Mouse (Mus musculus): ENCODE data around the gene Mcm10. TPM values are rescaled to one million over a fixed set of nuclear protein-coding genes. Genes with fewer than 3 reads are reported as not detected.

Gene Mcm10
- polyA plus RNA-seq, 1 experiment = 2.0 TPM

DNA sequence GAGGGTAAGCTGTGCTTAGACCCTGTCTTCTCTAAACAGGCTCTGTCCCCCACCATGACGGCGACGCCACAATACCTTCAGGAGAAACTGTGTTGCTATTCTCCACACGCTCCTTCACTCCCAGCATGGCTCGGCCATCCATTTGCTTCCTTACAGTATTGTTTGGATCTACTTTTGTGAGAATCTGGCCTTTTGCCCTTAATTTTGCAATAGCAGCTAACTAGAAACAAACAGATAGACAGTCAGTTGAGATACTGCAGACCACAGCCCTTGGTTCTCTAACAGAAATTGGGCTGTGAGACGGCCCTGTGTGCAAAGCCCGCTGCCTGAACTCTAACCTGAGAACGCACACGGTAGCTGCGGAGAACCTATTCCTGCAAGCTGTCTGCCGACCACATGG is 16.9 kb downstream of the Mcm10 start:
- H3K4me3 ChIP-seq (replicated peaks) = no peak overlapping the region
- H3K27me3 ChIP-seq (ENCODE audit: control insufficient read depth) = no peaks in the 10 kb centered on the region
- TF ChIP-seq GATA1 (IDR thresholded peaks at IDR 0.05; ENCODE audit: low read length) = no peak
- no peak for TF ChIP-seq TAL1 (IDR thresholded peaks at IDR 0.05; ENCODE audit: low read length)
- no peaks in the 10 kb centered on the region for H3K9me3 ChIP-seq (ENCODE audit: control insufficient read depth, low read length)
- peaks cover 99% of the 10 kb centered on the region for H3K36me3 ChIP-seq (ENCODE audit: control insufficient read depth)
- no peaks in the 10 kb centered on the region; the same call in 1 of the 2 replicates for H3K4me1 ChIP-seq (ENCODE audit: control insufficient read depth)

DNA sequence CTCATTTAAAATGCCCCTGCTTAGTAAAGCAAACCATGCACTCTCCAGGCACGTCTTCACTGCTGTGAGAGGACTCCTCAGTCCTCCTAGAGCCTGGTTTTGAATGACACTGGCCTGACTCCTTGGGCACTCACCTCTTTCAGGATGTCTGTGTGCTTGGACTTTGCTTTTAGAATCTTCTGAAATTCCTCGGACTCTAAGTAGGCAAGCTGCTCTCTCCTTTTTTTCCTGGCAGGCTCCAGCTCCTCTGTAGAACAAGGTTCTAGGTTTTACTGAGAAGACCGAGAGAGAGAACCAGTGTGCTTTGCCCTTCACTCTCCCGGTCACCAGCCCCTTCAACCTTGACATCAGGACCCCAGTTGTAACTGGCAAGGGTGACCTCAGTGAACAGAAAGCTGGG is 18.2 kb downstream of the Mcm10 start:
- Histone ChIP-seq H3K4me3 (replicated peaks) (no peak overlapping the region), H3K27me3 (ENCODE audit: control insufficient read depth) (no peaks in the 10 kb centered on the region), H3K4me1 (ENCODE audit: control insufficient read depth) (no peaks in the 10 kb centered on the region; the same call in 1 of the 2 replicates), H3K9me3 (ENCODE audit: control insufficient read depth, low read length) (no peaks in the 10 kb centered on the region), H3K36me3 (ENCODE audit: control insufficient read depth) (peaks cover 99% of the 10 kb centered on the region)
- TF ChIP-seq TAL1 (IDR thresholded peaks at IDR 0.05; ENCODE audit: low read length) (no peak), GATA1 (IDR thresholded peaks at IDR 0.05; ENCODE audit: low read length) (no peak)

GRCm38 (mm10) chr2:4993584-4993983 is 19.0 kb downstream of the Mcm10 start:
- no peaks in the 10 kb centered on the region for H3K27me3 ChIP-seq (ENCODE audit: control insufficient read depth)
- H3K4me3 ChIP-seq (replicated peaks) = no peak overlapping the region
- TF ChIP-seq TAL1 (IDR thresholded peaks at IDR 0.05; ENCODE audit: low read length) = no peak
- no peak for TF ChIP-seq GATA1 (IDR thresholded peaks at IDR 0.05; ENCODE audit: low read length)
- H3K9me3 ChIP-seq (ENCODE audit: control insufficient read depth, low read length) = no peaks in the 10 kb centered on the region
- H3K4me1 ChIP-seq (ENCODE audit: control insufficient read depth) = no peaks in the 10 kb centered on the region; the same call in 1 of the 2 replicates
- peaks cover 98% of the 10 kb centered on the region for H3K36me3 ChIP-seq (ENCODE audit: control insufficient read depth)

- Histone ChIP-seq H3K36me3 (ENCODE audit: control insufficient read depth) (peaks cover 57% of the 10 kb centered on the region), H3K9me3 (ENCODE audit: control insufficient read depth, low read length) (no peaks in the 10 kb centered on the region), H3K4me1 (ENCODE audit: control insufficient read depth) (no peaks in the 10 kb centered on the region; the same call in 1 of the 2 replicates), H3K27me3 (ENCODE audit: control insufficient read depth) (no peaks in the 10 kb centered on the region), H3K4me3 (replicated peaks) (no peak overlapping the region)
- TF ChIP-seq TAL1 (IDR thresholded peaks at IDR 0.05; ENCODE audit: low read length) = no peak
- no peak for TF ChIP-seq GATA1 (IDR thresholded peaks at IDR 0.05; ENCODE audit: low read length)
Observed at GRCm38 (mm10) chr2:4988826-4989424, 23.7 kb downstream of the Mcm10 start.

DNA sequence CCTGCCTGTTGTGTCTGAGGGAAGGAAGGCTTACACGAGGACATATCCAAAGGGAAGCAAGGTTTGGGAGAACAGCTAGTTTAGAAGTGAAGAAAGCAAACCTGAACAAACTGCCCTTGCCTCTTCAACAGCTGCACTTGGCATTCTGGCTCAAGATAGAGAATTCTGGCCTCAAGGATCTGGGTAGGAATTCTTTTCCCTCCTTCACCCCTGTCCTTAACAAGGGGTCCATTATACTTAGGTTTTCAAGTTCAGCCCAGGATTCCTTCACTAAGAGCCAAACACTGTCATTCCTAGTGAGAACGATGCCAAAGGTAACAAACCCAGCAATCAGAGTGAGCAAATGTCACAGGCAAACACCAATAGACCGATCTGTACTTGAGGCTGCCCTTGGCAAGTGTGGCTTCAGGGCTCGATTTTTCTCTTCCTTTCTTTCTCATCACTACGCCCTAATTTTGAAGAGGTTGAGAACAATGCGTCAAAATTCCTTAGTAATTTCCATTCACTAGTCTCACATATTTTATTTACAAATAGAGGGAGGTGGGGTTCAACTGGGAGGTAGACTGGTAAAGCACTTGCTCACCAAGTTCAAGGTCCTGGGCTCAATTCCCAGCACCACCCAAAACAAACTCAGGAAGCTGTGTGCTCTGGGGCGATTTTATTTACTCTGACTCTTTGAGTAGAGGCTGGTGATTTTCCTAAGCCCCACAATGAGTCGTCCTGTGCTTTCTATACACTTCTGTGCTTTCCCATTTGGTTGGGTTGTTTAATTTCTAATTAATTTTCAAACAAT is 25.0 kb downstream of the Mcm10 start:
- TF ChIP-seq GATA1 (IDR thresholded peaks at IDR 0.05; ENCODE audit: low read length) = no peak
- no peak for TF ChIP-seq TAL1 (IDR thresholded peaks at IDR 0.05; ENCODE audit: low read length)

DNA sequence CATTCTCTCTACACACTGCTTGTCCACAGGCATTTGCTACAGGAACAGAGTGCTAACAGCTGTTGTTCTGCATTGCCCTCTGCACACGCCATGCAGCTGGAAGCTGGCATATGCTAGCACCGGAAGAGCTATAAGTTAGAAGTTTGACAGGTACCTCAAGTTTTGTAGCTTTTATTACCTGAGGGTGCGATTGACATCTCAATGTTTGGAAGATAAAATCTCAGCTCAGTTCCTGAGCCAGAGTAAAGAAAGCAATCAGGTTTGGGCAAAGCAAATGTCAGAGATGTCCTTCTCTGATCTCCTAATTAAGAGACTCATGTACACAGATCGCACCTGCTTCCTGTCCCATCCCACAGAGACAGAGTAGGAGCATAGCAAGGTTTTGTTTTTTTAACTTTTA is 25.8 kb downstream of the Mcm10 start:
- no peak for TF ChIP-seq GATA1 (IDR thresholded peaks at IDR 0.05; ENCODE audit: low read length)
- no peak for TF ChIP-seq TAL1 (IDR thresholded peaks at IDR 0.05; ENCODE audit: low read length)
- peaks cover 35% of the 10 kb centered on the region for H3K36me3 ChIP-seq (ENCODE audit: control insufficient read depth)
- no peaks in the 10 kb centered on the region for H3K27me3 ChIP-seq (ENCODE audit: control insufficient read depth)
- no peaks in the 10 kb centered on the region for H3K9me3 ChIP-seq (ENCODE audit: control insufficient read depth, low read length)
- no peaks in the 10 kb centered on the region for H3K4me1 ChIP-seq (ENCODE audit: control insufficient read depth)
- no peak overlapping the region for H3K4me3 ChIP-seq (replicated peaks)

More for the DNA sequence above, 25.0 kb downstream of the Mcm10 start:
- Histone ChIP-seq H3K9me3 (ENCODE audit: control insufficient read depth, low read length) (no peaks in the 10 kb centered on the region), H3K4me1 (ENCODE audit: control insufficient read depth) (no peaks in the 10 kb centered on the region; the same call in 1 of the 2 replicates), H3K36me3 (ENCODE audit: control insufficient read depth) (peaks cover 43% of the 10 kb centered on the region), H3K4me3 (replicated peaks) (no peak overlapping the region), H3K27me3 (ENCODE audit: control insufficient read depth) (no peaks in the 10 kb centered on the region)

DNA sequence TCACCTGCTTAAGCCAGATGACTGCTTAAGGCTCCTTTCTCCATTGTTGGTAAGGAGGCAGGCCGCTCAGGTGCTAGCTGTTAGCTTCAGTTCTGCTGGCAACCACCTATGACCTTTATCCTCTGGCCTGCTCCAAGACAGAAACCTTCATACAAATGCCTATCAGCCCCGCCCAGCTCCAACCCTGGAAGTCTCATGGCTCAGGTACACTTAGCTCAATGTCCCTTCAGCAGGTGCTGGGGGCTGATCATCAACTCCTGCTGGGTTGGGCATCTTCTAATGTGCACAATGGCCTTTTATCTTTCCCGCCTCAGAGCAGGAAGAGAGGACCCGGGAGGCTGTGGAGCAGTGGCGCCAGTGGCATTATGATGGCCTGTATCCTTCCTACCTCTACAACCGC is 27.6 kb downstream of the Mcm10 start:
- peaks cover 18% of the 10 kb centered on the region for H3K36me3 ChIP-seq (ENCODE audit: control insufficient read depth)
- no peaks in the 10 kb centered on the region for H3K9me3 ChIP-seq (ENCODE audit: control insufficient read depth, low read length)
- H3K27me3 ChIP-seq (ENCODE audit: control insufficient read depth) = no peaks in the 10 kb centered on the region
- TF ChIP-seq TAL1 (IDR thresholded peaks at IDR 0.05; ENCODE audit: low read length) = no peak
- TF ChIP-seq GATA1 (IDR thresholded peaks at IDR 0.05; ENCODE audit: low read length) = no peak
- no peaks in the 10 kb centered on the region for H3K4me1 ChIP-seq (ENCODE audit: control insufficient read depth)
- no peak overlapping the region for H3K4me3 ChIP-seq (replicated peaks)

DNA sequence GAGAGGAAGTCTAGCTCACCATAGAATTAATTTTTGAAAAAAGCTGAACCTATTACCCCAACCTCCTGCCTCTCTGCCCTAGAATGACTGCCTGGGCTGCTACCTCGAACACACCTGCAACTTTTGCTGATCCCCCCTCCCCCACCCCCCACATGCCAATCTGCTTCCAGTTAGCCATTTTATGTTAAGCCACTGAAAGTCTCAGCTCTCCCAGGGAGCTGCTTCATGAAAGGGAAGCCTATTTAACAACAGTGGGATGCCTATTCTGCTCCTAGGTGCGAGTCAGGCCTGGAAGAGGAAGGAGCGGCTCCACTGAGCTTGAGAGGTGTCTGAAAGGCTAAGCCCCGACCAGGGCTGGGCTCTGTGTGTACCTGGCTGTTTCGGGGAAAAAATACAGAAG is 28.6 kb downstream of the Mcm10 start:
- TF ChIP-seq TAL1 (IDR thresholded peaks at IDR 0.05; ENCODE audit: low read length) (no peak), GATA1 (IDR thresholded peaks at IDR 0.05; ENCODE audit: low read length) (no peak)
- no peak overlapping the region for H3K4me3 ChIP-seq (replicated peaks)
- H3K9me3 ChIP-seq (ENCODE audit: control insufficient read depth, low read length) = no peaks in the 10 kb centered on the region
- no peaks in the 10 kb centered on the region for H3K27me3 ChIP-seq (ENCODE audit: control insufficient read depth)
- peaks cover 9% of the 10 kb centered on the region for H3K36me3 ChIP-seq (ENCODE audit: control insufficient read depth)
- no peaks in the 10 kb centered on the region for H3K4me1 ChIP-seq (ENCODE audit: control insufficient read depth)

- no peak overlapping the region for H3K4me3 ChIP-seq (replicated peaks)
- no peaks in the 10 kb centered on the region for H3K4me1 ChIP-seq (ENCODE audit: control insufficient read depth)
- no peaks in the 10 kb centered on the region for H3K9me3 ChIP-seq (ENCODE audit: control insufficient read depth, low read length)
- TF ChIP-seq TAL1 (IDR thresholded peaks at IDR 0.05; ENCODE audit: low read length) = no peak
- no peak for TF ChIP-seq GATA1 (IDR thresholded peaks at IDR 0.05; ENCODE audit: low read length)
- no peaks in the 10 kb centered on the region for H3K27me3 ChIP-seq (ENCODE audit: control insufficient read depth)
- no peaks in the 10 kb centered on the region for H3K36me3 ChIP-seq (ENCODE audit: control insufficient read depth)
Observed at GRCm38 (mm10) chr2:4978091-4978490, 34.5 kb downstream of the Mcm10 start.

Measured in erythroblast, embryonic 14.5 days (primary cell).